Mouse (Mus musculus) lung, postnatal 4 days (tissue): ENCODE results near the gene Dock11.

Source experiments
- DNase-seq, 2 experiments: peaks; one replicate each; pipeline ENCODE4 v3.0.0; 2021

The Dock11 gene

GRCm38 (mm10) chrX:35888087-35888895, at the start of gene Dock11:
Gene Dock11, plus strand, starts transcription at chrX:35888832.
- peak; percentile 72 to 81 for DNase-seq

GRCm38 (mm10) chrX:35879703-35880102, 8.9 kb upstream of the Dock11 start:
- peak in 1 of 2 experiments; percentile 17 for DNase-seq

- peak; percentile 43 to 45 for DNase-seq
These were observed 540 bp downstream of the Dock11 start for GRCm38 (mm10) chrX:35888945-35889799.

GRCm38 (mm10) chrX:35889800-35890106, 1.1 kb downstream of the Dock11 start:
- DNase-seq: peak in 1 of 2 experiments; percentile 20

GRCm38 (mm10) chrX:35891534-35892125, 3.0 kb downstream of the Dock11 start:
- no peak for DNase-seq

GRCm38 (mm10) chrX:35892377-35892776, 3.7 kb downstream of the Dock11 start:
- DNase-seq: no peak

GRCm38 (mm10) chrX:35897648-35898500, 9.2 kb downstream of the Dock11 start:
- DNase-seq: no peak

- DNase-seq: no peak
These were observed 9.8 kb downstream of the Dock11 start for GRCm38 (mm10) chrX:35898501-35898766.

- DNase-seq: no peak
These were observed 15.7 kb downstream of the Dock11 start for GRCm38 (mm10) chrX:35904352-35904751.

- DNase-seq: no peak
These were observed 18.2 kb downstream of the Dock11 start for GRCm38 (mm10) chrX:35906696-35907330.

- no peak for DNase-seq
These were observed 30.9 kb downstream of the Dock11 start for GRCm38 (mm10) chrX:35919558-35919957.

GRCm38 (mm10) chrX:35920096-35920607, 31.5 kb downstream of the Dock11 start:
- DNase-seq: no peak

GRCm38 (mm10) chrX:35921922-35922321, 33.3 kb downstream of the Dock11 start:
- no peak for DNase-seq

- DNase-seq: no peak
These were observed 36.2 kb downstream of the Dock11 start for GRCm38 (mm10) chrX:35924705-35925264.

GRCm38 (mm10) chrX:35930094-35930933, 41.7 kb downstream of the Dock11 start:
- no peak for DNase-seq

GRCm38 (mm10) chrX:35930934-35931406, 42.3 kb downstream of the Dock11 start:
- no peak for DNase-seq

- no peak for DNase-seq
These were observed 43.3 kb downstream of the Dock11 start for GRCm38 (mm10) chrX:35931945-35932344.

- DNase-seq: no peak
These were observed 44.3 kb downstream of the Dock11 start for GRCm38 (mm10) chrX:35932952-35933351.

- no peak for DNase-seq
These were observed 49.5 kb downstream of the Dock11 start for GRCm38 (mm10) chrX:35938112-35938511.

GRCm38 (mm10) chrX:35946394-35946793, 57.8 kb downstream of the Dock11 start:
- no peak for DNase-seq

- no peak for DNase-seq
These were observed 61.5 kb downstream of the Dock11 start for GRCm38 (mm10) chrX:35950135-35950534.
